Mouse (Mus musculus) limb, embryonic 10.5 days (tissue): ENCODE results near the gene Actn4. TPM values are rescaled to one million over a fixed set of nuclear protein-coding genes. Genes with fewer than 3 reads are reported as not detected.
A peak's percentile ranks its signal among the peaks of the same experiment; 100 is the strongest.

Experiments
- DNase-seq: peaks from one replicate; pipeline ENCODE4 v3.0.0-alpha.2; 2017; ENCODE audit warnings: low spot score
- H3K27ac ChIP-seq: fragments of 300-500 bp; sonication (generic); 2 replicates; pipeline ENCODE4 v1.5.1; 2016; ENCODE audit warnings: mild to moderate bottlenecking
- H3K27me3 ChIP-seq: fragments of 300-500 bp; sonication (generic); 2 replicates; pipeline ENCODE4 v1.6.1; 2016; ENCODE audit warnings: low read depth, mild to moderate bottlenecking; ENCODE audit not compliant: poor library complexity, severe bottlenecking
- H3K36me3 ChIP-seq: fragments of 300-500 bp; sonication (generic); 2 replicates; pipeline ENCODE4 v1.6.1; 2016; ENCODE audit warnings: mild to moderate bottlenecking, moderate library complexity
- H3K4me1 ChIP-seq: fragments of 300-500 bp; sonication (generic); 2 replicates; pipeline ENCODE4 v1.6.1; 2016
- H3K4me3 ChIP-seq: fragments of 300-500 bp; sonication (generic); 2 replicates; pipeline ENCODE4 v1.5.1; 2016; ENCODE audit warnings: mild to moderate bottlenecking, moderate library complexity
- H3K9me3 ChIP-seq: fragments of 300-500 bp; sonication (generic); replicated peaks from 2 replicates; pipeline ENCODE4 v1.6.1; 2016; ENCODE audit warnings: mild to moderate bottlenecking
- WGBS: fragments of 180-500 bp; shearing (Covaris S2); methylation state at CpG from one replicate; pipeline ENCODE4 v1.1.7; 2016; 5-methylcytosine and 5-hydroxymethylcytosine counted together
- polyA plus RNA-seq: library from polyadenylated mRNA; unstranded; fragments of >200 nt; fragmentation: Nextera tagmentation; extraction: Ambion mirVana; gene quantifications from 2 replicates; pipeline ENCODE4 v1.2.1, GENCODE M21; 2016

Actn4 gene
- 253 and 285 TPM in 2 replicates for polyA plus RNA-seq

DNA sequence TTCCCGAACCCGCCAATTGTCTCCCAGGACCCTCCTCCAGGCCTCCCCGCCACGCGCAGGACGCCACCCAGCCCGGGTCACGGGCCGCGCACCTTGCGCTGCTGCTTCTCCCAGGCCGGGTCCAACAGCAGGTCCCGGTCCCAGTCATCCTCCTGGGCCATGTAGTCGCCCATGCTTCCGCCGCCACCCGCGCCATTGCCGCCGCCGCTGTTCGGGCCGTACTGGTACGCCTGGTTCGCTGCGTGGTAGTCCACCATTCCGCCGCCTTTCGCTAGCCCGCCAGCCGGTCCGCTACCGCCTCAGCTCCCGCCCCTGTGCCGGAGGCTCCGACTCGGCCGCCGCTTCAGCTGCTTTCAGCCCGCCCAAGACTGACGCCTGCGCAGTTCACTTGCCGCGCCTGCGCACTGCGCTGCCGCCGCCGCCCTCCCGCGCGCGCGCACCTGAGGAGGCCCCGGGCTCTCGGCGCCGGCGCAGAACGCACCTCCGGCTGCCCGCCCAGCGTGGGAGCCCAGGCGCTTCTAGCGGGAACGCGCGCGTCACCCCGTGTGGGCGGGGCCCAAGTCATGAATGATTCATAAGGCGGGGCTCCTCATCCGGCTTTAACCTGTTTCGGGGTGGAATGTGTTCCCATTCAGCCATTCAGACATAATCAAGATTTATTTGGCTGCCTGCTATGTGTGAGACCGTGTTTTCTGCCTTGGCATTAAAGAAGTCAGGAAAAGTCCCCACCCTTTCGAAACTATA, at the start of gene Actn4:
Gene Actn4, minus strand, starts transcription at position 414 of the 744 bp plus-strand sequence.
- peak within 1 kb of the TSS; percentile 98 for H3K4me3 ChIP-seq
- H3K27ac ChIP-seq, result peak within 1 kb of the TSS; percentile 97
- H3K36me3 ChIP-seq, result no peaks in the 10 kb centered on the region
- DNase-seq, result peak; percentile 99
- H3K9me3 ChIP-seq, result no peaks in the 10 kb centered on the region
- WGBS, result under 1% methylated on average over 76 of the region's 76 CpGs
- no peaks in the 10 kb centered on the region for H3K27me3 ChIP-seq
- peaks cover 49% of the 10 kb centered on the region for H3K4me1 ChIP-seq

DNA sequence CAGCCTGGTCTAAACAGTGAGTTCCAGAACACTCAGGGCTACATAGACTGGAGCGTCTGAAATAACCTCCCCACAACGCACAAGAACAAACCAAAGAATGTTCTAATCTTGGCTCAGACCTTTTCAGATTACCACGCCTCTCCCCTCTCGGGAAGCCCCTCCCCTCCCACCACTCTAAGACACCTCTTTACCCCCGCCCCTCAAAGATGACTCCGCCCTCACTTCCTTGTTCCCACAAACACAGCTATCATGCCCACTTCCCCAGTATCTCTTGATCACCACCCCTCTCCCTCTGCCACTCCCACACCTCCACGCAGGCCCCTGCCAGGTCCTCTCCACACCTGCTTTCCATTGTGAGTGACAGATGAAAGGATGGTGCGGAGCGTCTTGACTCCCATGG, 46.6 kb upstream of the Actn4 start:
- WGBS, result 83% methylated on average over 9 of the region's 9 CpGs
- no peaks in the 10 kb centered on the region for H3K4me1 ChIP-seq
- no peaks in the 10 kb centered on the region for H3K27me3 ChIP-seq
- no peaks in the 10 kb centered on the region for H3K36me3 ChIP-seq
- H3K9me3 ChIP-seq, result no peaks in the 10 kb centered on the region
- H3K27ac ChIP-seq, result no peak overlapping the region
- no peak for DNase-seq
- H3K4me3 ChIP-seq, result no peak overlapping the region

DNA sequence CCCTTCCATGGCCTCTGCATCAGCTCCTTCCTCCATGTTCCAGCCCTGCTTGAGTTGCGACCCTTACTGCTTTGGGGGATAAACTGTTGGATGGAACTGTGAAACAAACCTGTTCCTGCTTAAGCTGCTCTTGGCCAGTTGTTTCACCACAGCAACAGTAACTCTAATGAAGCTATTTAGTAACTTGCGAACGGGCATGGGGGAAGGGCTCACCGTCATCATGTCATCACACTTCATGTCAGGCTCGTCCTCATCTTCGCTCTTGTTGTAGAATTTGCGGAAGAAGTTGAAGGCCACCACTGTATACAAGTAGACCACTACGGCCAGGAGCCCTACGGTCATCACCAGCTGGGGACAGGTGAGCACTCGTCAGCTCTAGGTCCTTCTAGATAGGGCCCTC, 46.0 kb upstream of the Actn4 start:
- no peak overlapping the region for H3K4me3 ChIP-seq
- no peaks in the 10 kb centered on the region for H3K4me1 ChIP-seq
- DNase-seq, result no peak
- H3K9me3 ChIP-seq, result no peaks in the 10 kb centered on the region
- H3K27ac ChIP-seq, result no peak overlapping the region
- H3K27me3 ChIP-seq, result no peaks in the 10 kb centered on the region
- H3K36me3 ChIP-seq, result no peaks in the 10 kb centered on the region
- 95% methylated on average over 10 of the region's 10 CpGs for WGBS

DNA sequence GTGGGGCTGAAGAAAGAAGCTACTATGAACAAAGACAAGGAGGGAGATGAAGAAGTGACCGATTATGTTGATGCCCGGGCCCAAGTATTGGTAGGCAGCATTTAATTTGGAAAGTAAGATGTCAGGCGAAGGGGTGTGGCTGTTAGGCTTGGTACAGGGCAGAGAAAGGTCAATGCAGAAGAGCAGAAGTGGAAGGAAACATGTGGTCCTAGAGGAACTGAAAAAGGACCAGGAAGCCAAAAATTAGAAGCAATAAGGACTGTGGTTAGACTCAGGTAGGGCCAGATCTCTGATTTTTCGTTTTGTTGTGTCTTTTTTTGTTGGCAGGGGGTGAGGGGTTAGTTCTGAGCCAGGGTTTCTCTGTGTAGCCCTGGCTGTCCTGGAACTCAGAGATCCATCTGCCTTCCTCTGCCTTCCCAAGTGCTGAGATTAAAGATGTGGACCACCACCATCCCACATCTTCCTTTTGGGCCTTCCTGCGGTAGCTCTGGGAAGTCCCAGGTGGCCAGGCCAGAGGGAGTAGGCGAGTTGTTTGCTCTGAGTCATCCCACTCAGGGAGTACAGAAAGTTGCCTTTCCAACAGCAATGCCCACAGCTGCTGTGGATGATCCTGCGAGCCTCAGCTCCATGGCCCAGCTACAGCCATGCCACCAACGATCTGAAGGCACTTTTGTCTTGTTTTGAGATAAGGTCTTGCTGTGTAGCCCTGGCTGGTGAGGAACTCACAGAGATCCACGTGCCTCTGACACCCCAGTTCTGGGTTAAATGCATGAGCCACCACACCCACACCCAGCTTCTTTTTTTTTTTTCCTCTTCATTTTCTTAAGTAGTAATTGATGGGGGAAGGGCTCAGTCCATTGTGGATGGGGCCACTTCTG, 45.3 kb upstream of the Actn4 start:
- WGBS, result 88% methylated on average over 9 of the region's 9 CpGs
- Histone ChIP-seq H3K27ac (no peak overlapping the region), H3K27me3 (no peaks in the 10 kb centered on the region), H3K4me3 (no peak overlapping the region), H3K4me1 (no peaks in the 10 kb centered on the region), H3K9me3 (no peaks in the 10 kb centered on the region), H3K36me3 (no peaks in the 10 kb centered on the region)
- no peak for DNase-seq

DNA sequence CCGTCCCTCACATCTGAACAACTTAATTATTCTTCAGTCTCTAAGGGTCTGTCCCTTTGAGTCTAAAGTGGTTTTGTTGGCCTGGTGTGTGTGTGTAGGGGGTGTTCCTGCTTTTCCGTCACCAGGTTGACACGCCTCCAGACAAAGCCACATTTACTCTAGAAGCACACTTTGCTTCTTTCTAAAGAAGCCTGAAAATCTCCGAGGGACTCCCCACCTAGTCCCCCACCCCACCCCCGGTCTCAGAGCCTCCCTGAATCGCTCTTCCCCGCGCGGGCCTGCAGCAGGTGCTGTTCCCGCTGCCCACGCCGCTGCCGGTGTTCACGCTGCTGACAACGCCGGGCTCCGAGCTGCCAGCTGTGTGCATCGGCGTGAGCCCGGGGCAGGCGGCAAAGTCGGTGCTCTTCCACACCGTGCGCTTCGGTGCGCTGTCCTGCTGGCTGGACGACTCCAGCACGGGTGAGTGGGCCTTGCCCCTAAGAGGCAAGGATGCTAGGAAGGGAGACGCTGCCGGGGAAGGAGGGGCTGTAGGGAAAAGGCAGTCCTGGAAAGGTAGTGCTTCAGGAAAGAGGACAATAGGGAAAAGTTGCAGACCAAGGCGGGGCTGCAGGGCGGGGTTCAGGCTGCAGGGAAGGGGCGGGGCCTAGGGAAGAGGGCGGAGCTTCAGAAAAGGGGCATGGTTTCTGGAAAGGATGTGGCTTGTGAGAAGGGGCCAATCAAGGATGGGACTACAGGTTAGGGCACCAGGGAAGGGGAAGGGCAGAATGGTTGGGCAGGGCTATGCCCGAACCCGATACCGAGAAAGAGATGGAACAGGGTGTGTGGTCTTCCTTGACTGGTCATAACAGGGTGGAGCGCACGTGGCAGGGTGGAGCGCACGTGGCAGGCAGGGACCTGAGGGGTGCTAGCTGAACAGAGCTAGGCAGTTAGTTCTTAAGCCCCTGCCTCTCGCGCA, 38.8 kb upstream of the Actn4 start:
- 7% methylated on average over 43 of the region's 43 CpGs for WGBS
- peak overlapping the region; percentile 67 for H3K4me3 ChIP-seq
- no peaks in the 10 kb centered on the region for H3K9me3 ChIP-seq
- peak overlapping the region; percentile 92 for H3K27ac ChIP-seq
- H3K4me1 ChIP-seq, result peaks cover 13% of the 10 kb centered on the region
- peak; percentile 90 for DNase-seq
- peaks cover 7% of the 10 kb centered on the region; the same call in 1 of the 2 replicates for H3K27me3 ChIP-seq
- peaks cover 3% of the 10 kb centered on the region; the same call in 1 of the 2 replicates for H3K36me3 ChIP-seq

DNA sequence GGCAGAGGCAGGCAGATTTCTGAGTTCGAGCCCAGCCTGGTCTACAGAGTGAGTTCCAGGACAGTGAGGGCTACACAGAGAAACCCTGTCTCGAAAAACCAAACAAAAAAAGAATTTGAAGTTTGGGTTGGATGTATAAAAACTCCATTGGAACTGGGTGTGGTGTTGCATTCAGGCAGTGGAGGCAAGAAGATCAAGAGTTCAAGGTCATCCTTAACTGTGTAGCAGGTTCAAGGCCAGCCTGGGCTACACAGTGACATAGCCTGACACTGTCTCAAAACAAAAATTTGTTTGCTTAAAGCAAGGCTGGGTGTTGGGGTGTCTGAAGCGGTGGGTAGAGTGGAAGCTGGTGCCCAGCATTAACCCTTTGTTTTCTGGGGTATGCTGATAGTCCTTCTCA, 31.3 kb upstream of the Actn4 start:
- Histone ChIP-seq H3K9me3 (no peaks in the 10 kb centered on the region), H3K27me3 (no peaks in the 10 kb centered on the region), H3K4me1 (no peaks in the 10 kb centered on the region), H3K36me3 (peaks cover 7% of the 10 kb centered on the region; the same call in 1 of the 2 replicates), H3K27ac (no peak overlapping the region), H3K4me3 (no peak overlapping the region)
- WGBS, result 87% methylated on average over 3 of the region's 3 CpGs
- DNase-seq, result no peak

DNA sequence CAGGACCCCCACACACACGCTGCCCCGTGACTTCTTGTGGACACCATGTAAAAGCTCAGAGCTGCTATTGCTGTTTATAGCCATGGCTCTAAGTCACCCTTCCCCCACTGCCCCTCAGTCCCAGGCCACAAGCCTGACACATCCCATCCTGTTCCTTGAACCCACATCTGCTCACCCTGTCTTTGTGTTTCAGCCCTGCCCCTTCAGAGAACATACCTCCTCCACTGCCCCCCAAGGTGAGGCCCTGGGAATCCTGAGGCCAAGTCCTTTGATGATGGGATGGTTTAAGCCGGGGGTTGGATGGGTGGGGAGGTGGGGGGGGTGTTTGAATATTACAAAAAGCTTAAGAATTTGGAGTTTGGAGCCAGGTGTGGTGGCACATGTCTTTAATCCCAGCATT, 30.9 kb upstream of the Actn4 start:
- no peaks in the 10 kb centered on the region for H3K27me3 ChIP-seq
- no peaks in the 10 kb centered on the region for H3K9me3 ChIP-seq
- no peak for DNase-seq
- peaks cover 7% of the 10 kb centered on the region; the same call in 1 of the 2 replicates for H3K36me3 ChIP-seq
- H3K4me3 ChIP-seq, result no peak overlapping the region
- no peaks in the 10 kb centered on the region for H3K4me1 ChIP-seq
- 0 out of 2 replicates have a peak overlapping the region, but pooled peaks have one; percentile 1 for H3K27ac ChIP-seq
- WGBS, result 93% methylated on average over 3 of the region's 3 CpGs

DNA sequence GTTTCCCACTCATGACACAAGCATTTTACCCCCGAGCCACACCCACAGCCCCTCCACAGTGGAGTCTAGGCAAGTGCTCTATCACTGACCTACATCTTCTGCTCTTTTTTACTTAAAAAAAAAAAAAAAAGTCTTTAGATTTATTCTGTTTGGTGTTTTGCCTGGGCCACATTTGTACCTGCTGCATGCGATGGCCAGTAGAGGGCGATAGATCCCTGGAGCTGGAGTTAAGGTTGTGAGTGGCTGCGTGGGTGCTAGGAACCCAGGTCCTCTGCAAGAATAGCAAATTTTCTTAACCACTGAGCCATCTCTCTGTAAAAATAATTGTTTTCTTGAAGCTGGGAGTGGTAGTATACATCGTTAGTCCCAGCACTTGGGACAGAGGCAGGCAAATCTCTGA, 29.5 kb upstream of the Actn4 start:
- 63% methylated on average over 5 of the region's 5 CpGs for WGBS
- no peaks in the 10 kb centered on the region for H3K9me3 ChIP-seq

DNA sequence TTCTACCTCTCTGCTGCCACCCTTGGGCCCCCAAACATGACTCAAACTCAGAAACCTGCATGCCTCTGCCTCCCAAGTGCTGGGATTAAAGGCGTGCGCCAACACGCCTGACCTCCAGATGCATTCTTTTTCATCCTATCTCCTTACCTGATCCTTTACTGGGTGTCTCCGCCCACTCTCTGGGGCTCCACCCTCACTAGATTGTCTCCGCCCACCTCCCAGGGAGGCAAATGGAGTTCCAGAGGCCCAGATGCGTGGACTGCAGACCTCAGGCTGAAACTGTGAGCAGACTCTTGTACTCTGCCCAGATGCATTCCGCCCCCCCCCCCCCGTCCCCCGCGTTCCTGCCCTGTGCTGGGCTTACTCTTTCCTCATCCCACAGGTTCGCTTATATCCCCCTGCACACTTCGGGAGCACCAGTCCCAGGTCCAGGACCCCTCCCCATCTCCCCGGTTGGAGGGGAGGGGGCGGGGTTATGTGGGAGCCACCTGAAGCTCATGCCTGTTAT, 28.7 kb upstream of the Actn4 start:
- Histone ChIP-seq H3K27me3 (no peaks in the 10 kb centered on the region), H3K9me3 (no peaks in the 10 kb centered on the region), H3K4me3 (no peak overlapping the region), H3K4me1 (no peaks in the 10 kb centered on the region), H3K36me3 (peaks cover 3% of the 10 kb centered on the region; the same call in 1 of the 2 replicates), H3K27ac (no peak overlapping the region)
- 56% methylated on average over 14 of the region's 14 CpGs for WGBS
- DNase-seq, result no peak

More for the DNA sequence above, 29.5 kb upstream of the Actn4 start:
- Histone ChIP-seq H3K4me3 (no peak overlapping the region), H3K27me3 (no peaks in the 10 kb centered on the region), H3K27ac (no peak overlapping the region), H3K36me3 (peaks cover 7% of the 10 kb centered on the region), H3K4me1 (no peaks in the 10 kb centered on the region)
- DNase-seq, result no peak

DNA sequence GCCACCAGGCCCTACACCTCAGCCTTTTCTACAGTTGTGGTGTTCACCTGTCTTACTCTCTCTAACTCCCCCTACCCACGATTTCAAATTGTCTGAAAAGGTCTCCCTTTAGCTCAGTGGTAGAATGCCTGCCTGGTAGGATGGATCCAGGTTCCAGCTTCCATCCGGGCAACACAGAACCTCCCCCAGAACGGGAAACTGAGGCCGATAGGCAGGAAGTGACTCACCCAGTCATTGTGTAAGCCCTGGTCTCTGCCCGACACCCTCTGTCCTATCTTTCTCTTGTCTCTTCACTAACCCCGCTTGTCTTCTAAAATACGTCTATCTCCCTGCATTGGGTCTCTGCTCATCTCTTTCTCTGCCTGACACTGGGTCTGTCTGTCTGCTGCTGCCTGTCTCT, 23.1 kb upstream of the Actn4 start:
- DNase-seq, result no peak
- Histone ChIP-seq H3K4me1 (peaks cover 27% of the 10 kb centered on the region), H3K27ac (no peak overlapping the region), H3K27me3 (no peaks in the 10 kb centered on the region), H3K36me3 (peaks cover 6% of the 10 kb centered on the region; the same call in 1 of the 2 replicates), H3K9me3 (no peaks in the 10 kb centered on the region), H3K4me3 (no peak overlapping the region)
- WGBS, result 90% methylated on average over 7 of the region's 7 CpGs

DNA sequence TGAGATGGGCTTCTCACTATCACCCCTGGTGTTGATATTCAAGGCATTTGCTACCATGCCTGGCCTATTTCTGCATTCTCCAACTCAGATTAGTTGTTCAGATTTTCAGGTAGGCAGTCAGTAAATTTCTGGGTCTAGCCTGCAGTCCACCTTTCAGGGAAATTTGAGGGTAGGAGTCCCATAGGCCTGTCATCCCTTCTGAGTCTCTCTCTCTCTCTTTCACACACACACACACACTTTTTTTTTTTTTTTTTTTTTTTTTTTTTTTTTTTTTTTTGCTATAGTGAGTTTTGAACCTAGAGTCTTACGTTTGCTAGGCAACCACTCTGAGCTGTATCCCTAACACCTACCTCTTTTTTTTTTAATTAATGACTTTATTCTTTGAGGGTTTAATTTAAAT, 22.3 kb upstream of the Actn4 start:
- Histone ChIP-seq H3K9me3 (no peaks in the 10 kb centered on the region), H3K36me3 (peaks cover 9% of the 10 kb centered on the region), H3K27me3 (no peaks in the 10 kb centered on the region), H3K27ac (no peak overlapping the region), H3K4me1 (peaks cover 27% of the 10 kb centered on the region), H3K4me3 (no peak overlapping the region)
- 89% methylated on average over 1 of the region's 1 CpGs for WGBS
- DNase-seq, result no peak

DNA sequence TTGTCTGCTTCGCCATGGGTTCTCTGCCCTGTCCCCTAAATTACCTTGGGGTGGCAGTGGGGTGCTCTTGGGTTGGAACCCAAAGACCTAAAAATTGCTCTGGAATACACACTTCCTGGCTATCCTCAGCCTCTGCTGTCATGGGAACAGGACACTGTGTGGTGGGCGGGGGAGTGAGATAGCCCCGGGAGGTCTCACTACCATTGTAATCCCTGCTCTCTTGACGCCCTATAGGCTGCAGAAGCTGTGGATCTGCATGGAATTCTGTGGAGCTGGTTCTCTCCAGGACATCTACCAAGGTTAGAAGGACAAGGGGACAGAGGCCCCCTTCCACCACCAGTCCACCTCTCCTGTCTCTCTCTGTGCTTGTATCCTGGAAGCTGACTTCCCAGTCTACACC, 21.7 kb upstream of the Actn4 start:
- Histone ChIP-seq H3K36me3 (peaks cover 13% of the 10 kb centered on the region), H3K27me3 (no peaks in the 10 kb centered on the region), H3K4me3 (peak overlapping the region; percentile 4; the same call in 1 of the 2 replicates), H3K4me1 (peaks cover 27% of the 10 kb centered on the region), H3K27ac (no peak overlapping the region), H3K9me3 (no peaks in the 10 kb centered on the region)
- no peak for DNase-seq
- 77% methylated on average over 4 of the region's 4 CpGs for WGBS
